Mouse (Mus musculus): ENCODE measurements around the gene Mmp8.

DNA sequence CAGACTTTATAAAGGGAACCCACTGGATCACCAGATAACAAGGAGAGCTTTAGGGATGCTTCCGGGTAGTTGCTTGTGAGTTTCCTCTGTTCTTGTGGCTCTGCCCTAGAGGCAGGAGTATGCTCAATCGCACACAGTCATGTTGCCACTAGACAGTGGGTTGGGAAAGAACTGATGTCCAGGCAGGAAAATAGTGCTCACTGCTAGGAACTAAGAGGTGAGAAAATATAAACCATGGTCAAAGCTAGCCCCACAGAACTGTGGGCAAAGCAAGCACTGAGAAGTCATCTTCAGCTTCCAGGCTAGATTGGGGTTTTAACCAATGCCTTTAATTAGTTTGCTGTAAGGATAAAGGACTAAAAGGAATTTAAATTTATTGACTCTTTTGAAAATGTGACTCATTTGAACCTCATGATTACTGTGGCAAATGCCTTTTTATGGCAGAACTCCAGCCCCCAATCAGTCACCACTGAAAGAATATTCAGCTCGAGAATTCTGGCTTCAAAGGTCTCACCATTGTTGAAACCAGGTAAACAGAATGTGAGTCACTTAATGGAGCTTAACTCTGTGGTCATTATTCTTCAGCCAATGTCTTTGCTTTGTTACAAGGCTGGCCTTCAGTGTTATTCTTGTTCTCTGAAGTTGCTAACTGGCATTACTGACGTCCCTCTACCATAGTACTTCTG, 31.9 kb upstream of the Mmp8 start:
- TF ChIP-seq POLR2A (IDR thresholded peaks at IDR 0.05; ENCODE audit: borderline replicate concordance, extremely low read depth, insufficient read depth, insufficient read length, poor library complexity, severe bottlenecking) (no peak), CTCF (IDR thresholded peaks at IDR 0.05; ENCODE audit: borderline replicate concordance, extremely low read depth, insufficient read depth, insufficient read length) (no peak)

All from brain, embryonic 14.5 days (tissue).